Mouse (Mus musculus) kidney, adult 2 months (tissue): ENCODE measurements around the gene Porcn.

Experiments used
- CTCF ChIP-seq: fragments of 200-500 bp; conservative IDR thresholded peaks from 2 replicates; pipeline ENCODE4 v1.5.1; 2011; ENCODE audit warnings: low read depth, mild to moderate bottlenecking, control low read depth, low read length, moderate library complexity, mixed read lengths; ENCODE audit not compliant: insufficient read depth, insufficient read length
- POLR2A ChIP-seq: fragments of 200-500 bp; IDR thresholded peaks from one replicate; pipeline ENCODE4 v1.6.1; 2011; ENCODE audit warnings: low read depth, low read length, control low read depth

DNA sequence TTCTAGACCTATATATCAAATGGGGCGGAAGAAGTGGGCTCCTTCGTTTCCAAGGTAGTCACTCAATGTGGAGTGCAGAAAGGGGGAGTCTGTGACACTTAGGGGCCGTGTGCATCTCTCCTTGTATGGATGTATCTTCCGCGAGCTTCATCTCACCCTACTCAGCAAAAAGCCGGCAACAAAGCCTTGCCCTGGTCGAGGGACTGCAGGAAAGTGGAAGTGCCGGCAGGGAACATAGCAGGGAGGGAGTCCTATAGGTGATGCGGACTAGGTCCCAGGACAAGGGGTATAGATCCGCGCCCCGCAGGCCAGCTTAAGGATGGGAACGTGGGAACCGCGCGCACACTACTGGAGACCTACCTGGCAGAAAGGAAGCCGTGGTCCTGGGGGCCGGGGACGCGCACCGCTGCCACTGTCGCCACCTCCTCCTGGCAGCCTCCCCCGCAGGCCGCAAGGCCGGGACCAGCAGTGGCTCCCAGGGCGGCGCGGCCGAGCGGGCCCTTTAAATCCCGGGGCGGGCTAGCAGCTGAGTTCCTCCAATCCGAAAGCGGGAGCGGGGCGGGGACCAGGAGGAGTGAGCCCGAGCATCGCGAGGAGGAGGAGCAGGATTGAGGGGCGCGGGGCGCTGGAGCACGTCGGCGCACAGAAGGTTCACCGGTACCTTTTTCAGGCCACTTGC is at the start of gene Porcn:
- TF ChIP-seq POLR2A (no peak), CTCF (no peak)
